Mouse (Mus musculus) E14TG2a.4 (cell line): ENCODE results near the gene Fnip2.

ENCODE experiments used
- H3K27me3 ChIP-seq: 2 replicates; pipeline ENCODE4 v1.6.1; 2014; ENCODE audit warnings: low read length, control low read depth; ENCODE audit not compliant: insufficient read depth
- H3K36me3 ChIP-seq: 2 replicates; pipeline ENCODE4 v1.6.1; 2014; ENCODE audit warnings: low read length, control low read depth; ENCODE audit not compliant: insufficient read depth
- H3K4me1 ChIP-seq: replicated peaks from 2 replicates; pipeline ENCODE4 v1.6.1; 2014; ENCODE audit warnings: low read depth, low read length, control low read depth
- H3K4me3 ChIP-seq: replicated peaks from 2 replicates; pipeline ENCODE4 v1.5.1; 2014; ENCODE audit warnings: mild to moderate bottlenecking, low read length
- H3K9me3 ChIP-seq: 2 replicates; pipeline ENCODE4 v1.6.1; 2014; ENCODE audit warnings: low read length, control low read depth
- CTCF ChIP-seq: conservative IDR thresholded peaks from 2 replicates; pipeline ENCODE4 v1.5.1; 2014; ENCODE audit warnings: low read length
- NANOG ChIP-seq: IDR thresholded peaks from 2 replicates; pipeline ENCODE4 v1.6.1; 2014; ENCODE audit warnings: borderline replicate concordance, low read length, mixed read lengths
- POU5F1 ChIP-seq: IDR thresholded peaks from 2 replicates; pipeline ENCODE4 v1.6.1; 2014; ENCODE audit warnings: low read length, borderline replicate concordance

The Fnip2 gene

DNA sequence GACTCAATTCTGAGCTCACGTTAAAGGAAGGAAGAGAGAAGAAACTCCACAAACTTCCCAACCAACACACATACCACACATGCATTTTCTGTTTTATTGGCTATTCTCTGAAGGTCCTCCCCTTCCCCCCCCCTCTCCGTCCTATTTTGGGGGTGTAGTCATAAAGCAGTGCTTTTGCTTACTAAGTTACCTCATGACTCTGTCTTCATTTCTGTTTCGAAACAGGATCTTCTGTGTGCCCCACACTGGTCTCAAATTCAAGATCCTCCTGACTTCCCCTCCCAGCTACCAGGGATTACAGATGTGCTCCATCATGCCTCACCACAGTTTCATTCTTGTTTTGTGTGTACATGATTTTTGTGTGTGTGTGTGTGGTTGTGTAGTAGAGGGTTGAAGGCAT, 4.8 kb upstream of the Fnip2 start:
- H3K36me3 ChIP-seq, result no peaks in the 10 kb centered on the region
- no peaks in the 10 kb centered on the region for H3K27me3 ChIP-seq
- TF ChIP-seq POU5F1 (no peak), NANOG (no peak), CTCF (no peak)
- peaks cover 46% of the 10 kb centered on the region for H3K4me1 ChIP-seq
- no peak overlapping the region for H3K4me3 ChIP-seq
- no peaks in the 10 kb centered on the region for H3K9me3 ChIP-seq

DNA sequence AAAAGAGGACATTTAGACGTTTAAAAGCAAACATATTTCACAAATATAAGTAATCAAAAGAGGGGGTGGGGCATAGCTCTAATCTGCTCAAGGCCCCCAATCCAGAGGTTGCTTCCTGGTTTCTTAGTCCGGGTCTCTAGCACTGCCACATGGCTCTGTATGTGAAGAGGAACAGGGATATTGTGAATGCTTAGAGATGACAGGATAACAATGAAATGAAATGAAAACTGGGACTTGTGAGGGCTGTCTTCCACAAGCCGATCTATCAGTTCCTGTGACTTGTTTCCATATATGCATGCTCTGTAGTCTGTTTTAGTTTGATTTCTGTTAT, 1.7 kb upstream of the Fnip2 start:
- no peak overlapping the region for H3K4me3 ChIP-seq
- TF ChIP-seq POU5F1, result no peak
- no peak for TF ChIP-seq NANOG
- TF ChIP-seq CTCF, result no peak
- H3K4me1 ChIP-seq, result peaks cover 48% of the 10 kb centered on the region
- H3K27me3 ChIP-seq, result no peaks in the 10 kb centered on the region
- H3K36me3 ChIP-seq, result 0 out of 2 replicates have a peak, but pooled peaks cover 7% of the 10 kb centered on the region
- H3K9me3 ChIP-seq, result no peaks in the 10 kb centered on the region

GRCm38 (mm10) chr3:79568629-79569350, 1.2 kb upstream of the Fnip2 start:
- no peaks in the 10 kb centered on the region for H3K27me3 ChIP-seq
- H3K9me3 ChIP-seq, result no peaks in the 10 kb centered on the region
- peak overlapping the region; percentile 92 for H3K4me3 ChIP-seq
- H3K36me3 ChIP-seq, result 0 out of 2 replicates have a peak, but pooled peaks cover 7% of the 10 kb centered on the region
- peaks cover 48% of the 10 kb centered on the region for H3K4me1 ChIP-seq
- no peak for TF ChIP-seq NANOG
- no peak for TF ChIP-seq POU5F1
- peak; percentile 47 for TF ChIP-seq CTCF

DNA sequence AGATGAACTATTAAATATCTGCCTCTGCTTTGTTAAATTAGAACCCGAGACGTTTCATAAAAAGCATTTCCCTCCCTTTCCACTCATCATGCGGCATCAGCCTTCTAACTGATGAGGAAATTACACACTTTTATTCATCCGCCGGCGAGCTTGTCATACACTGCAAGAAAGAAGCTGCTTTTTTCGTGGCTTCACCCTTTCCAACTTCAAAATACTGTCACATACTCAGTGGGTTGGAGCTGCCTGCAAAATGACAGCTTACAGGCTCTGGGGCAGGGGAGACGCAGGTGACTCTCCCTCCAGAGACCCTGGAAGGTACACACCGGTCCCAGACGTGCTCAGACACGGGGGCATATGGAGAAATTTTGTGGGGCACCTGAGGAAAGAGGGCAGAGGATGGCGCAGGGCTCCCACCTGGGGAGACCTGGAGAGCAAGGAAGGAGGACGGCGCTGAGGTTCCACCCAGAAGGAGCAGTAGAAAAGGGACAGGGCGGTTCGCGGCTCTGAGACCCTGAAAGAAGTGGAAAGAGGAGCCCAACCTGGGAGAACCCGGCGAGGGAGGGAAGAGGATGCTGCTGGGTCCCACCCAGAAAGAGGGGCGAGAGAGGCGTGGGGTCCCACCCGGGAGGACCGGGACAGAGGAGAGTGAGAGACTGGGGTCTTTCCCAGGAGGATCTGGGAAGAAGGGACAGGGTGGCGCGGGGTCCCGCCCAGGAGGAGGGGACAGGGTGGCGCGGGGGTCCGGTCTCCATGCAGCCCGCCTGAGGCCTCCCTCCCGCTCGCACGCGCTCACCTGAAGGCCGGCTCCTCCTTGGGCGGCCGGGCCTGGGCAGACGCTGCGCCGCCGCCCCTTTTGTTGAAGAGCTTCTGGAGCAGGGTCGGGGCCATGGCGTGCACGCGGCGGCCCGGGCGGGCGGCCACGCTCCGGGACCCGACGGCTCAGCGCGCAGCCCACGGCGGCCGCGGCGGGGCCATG, 592 bp downstream of the Fnip2 start:
- Histone ChIP-seq H3K9me3 (no peaks in the 10 kb centered on the region), H3K4me1 (peaks cover 45% of the 10 kb centered on the region), H3K27me3 (no peaks in the 10 kb centered on the region), H3K36me3 (peaks cover 8% of the 10 kb centered on the region; the same call in 1 of the 2 replicates), H3K4me3 (peak overlapping the region; percentile 92)
- TF ChIP-seq NANOG, result no peak
- TF ChIP-seq CTCF, result no peak
- no peak for TF ChIP-seq POU5F1

GRCm38 (mm10) chr3:79564875-79565606, 2.6 kb downstream of the Fnip2 start:
- Histone ChIP-seq H3K27me3 (no peaks in the 10 kb centered on the region), H3K36me3 (peaks cover 9% of the 10 kb centered on the region; the same call in 1 of the 2 replicates), H3K4me3 (no peak overlapping the region), H3K4me1 (peaks cover 41% of the 10 kb centered on the region), H3K9me3 (no peaks in the 10 kb centered on the region)
- no peak for TF ChIP-seq POU5F1

DNA sequence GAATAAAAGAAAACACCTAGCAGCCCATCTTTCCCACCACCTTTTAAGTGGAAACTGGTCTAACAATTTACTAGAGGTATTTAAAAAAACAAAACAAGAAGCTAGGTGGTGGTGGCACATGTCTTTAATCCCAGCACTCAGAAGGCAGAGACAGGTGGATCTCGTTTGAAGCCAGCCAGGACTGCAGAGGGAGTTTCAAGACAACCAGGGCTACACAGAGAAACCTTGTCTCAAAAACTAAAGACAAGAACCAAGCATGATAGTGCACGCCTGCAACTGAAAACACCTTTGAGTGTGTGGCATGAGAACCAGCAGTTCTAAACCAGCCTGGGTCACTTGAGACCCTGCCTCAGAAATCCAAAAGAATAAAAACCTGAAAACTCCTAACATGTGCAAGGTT, 4.1 kb downstream of the Fnip2 start:
- Histone ChIP-seq H3K27me3 (no peaks in the 10 kb centered on the region), H3K9me3 (no peaks in the 10 kb centered on the region), H3K36me3 (peaks cover 14% of the 10 kb centered on the region), H3K4me1 (peaks cover 32% of the 10 kb centered on the region), H3K4me3 (no peak overlapping the region)
- TF ChIP-seq POU5F1, result no peak
- TF ChIP-seq NANOG, result no peak
- TF ChIP-seq CTCF, result no peak

DNA sequence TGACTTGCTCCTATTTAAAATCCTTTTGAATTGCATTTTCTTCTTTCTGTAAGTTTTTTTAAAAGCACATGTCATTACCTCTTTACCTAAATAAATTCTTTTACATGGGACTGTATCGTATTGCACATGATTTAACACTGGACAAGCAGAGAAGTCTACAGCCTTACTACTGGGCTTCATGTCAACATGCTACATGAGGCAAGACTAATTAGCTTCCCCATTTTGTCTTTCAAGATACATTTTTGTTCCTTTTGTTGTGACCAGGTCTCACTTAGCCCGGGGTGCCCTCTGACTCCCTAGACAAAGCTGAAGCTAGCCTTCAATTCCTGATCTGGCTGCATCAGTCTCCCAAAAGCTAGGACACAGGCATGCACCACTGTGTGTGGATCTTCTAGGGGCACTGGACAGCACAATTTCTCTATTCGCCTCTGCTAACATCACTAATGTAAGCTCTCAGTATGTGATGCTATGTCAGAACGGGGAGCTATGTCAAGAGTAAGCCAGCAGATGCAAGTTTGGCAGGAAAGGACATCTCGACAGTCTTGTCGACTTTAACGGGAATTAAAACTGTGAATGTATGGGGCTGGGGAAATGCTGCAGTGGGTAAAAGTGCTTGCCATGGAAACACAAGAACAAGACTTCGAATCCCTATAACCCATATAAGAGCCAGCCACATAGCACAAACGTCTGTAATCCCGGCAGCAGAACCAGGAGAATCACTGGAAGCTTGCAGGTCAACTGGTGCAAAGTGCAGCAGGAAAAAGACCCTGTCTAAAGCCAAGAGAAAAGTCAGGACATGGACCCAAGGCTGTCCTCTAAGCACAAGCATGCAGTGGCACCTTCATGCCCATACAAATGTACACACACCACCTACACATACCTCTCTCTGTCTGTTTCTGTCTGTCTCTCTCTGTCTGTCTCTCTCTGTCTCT, 5.5 kb downstream of the Fnip2 start:
- no peak for TF ChIP-seq CTCF
- no peak for TF ChIP-seq NANOG
- no peak for TF ChIP-seq POU5F1
- no peaks in the 10 kb centered on the region for H3K27me3 ChIP-seq
- peaks cover 14% of the 10 kb centered on the region for H3K36me3 ChIP-seq
- no peaks in the 10 kb centered on the region for H3K9me3 ChIP-seq
- no peak overlapping the region for H3K4me3 ChIP-seq
- H3K4me1 ChIP-seq, result peaks cover 28% of the 10 kb centered on the region
